Mouse (Mus musculus) gastrocnemius, postnatal 36 days (tissue): ENCODE measurements around the gene Zfp688. TPM values are rescaled to one million over a fixed set of nuclear protein-coding genes. Genes with fewer than 3 reads are reported as not detected.
"Not testable (repeated sequence)": the region's sequence is repeated elsewhere in the genome, so short reads cannot be mapped to it uniquely, and the experiment has no call there.

Source experiments
- DNase-seq, 2 experiments: peaks; one replicate each; pipeline ENCODE4 v3.0.0; 2022
- intact Hi-C: fragments of 180-260 bp; cut with DNase I; formaldehyde crosslinking; loops from one replicate; pipeline ENCODE4 v1.15.1; 2025
- total RNA-seq, 2 experiments: library from RNA; stranded (reverse); gene quantifications; 2 replicates each; pipeline ENCODE4 v1.2.3; 2021

The Zfp688 gene
- total RNA-seq, 2 experiments from 2014 or later = 1.3 to 1.7 TPM

GRCm38 (mm10) chr7:127425291-127425690 is 3.4 kb upstream of the Zfp688 start:
- intact Hi-C loops = no loop called here
- DNase-seq = no peak

- intact Hi-C loops = no loop called here
- no peak for DNase-seq
Measured at GRCm38 (mm10) chr7:127422247-127422646, 379 bp upstream of the Zfp688 start.

GRCm38 (mm10) chr7:127411418-127411817 is 10.4 kb downstream of the Zfp688 start:
- intact Hi-C loops = no loop called here
- DNase-seq = no peak

GRCm38 (mm10) chr7:127406002-127406987 is 15.6 kb downstream of the Zfp688 start, which contains the start of gene Zfp764:
TSS of gene Zfp764 (minus strand) at chr7:127406822.
- intact Hi-C loops = not testable (repeated sequence)
- peak; percentile 75 to 78 for DNase-seq

- DNase-seq, intact Hi-C loops: not testable (repeated sequence)
Measured at GRCm38 (mm10) chr7:127404101-127404500, 17.8 kb downstream of the Zfp688 start.

GRCm38 (mm10) chr7:127402980-127403379 is 18.9 kb downstream of the Zfp688 start:
- intact Hi-C loops = no loop called here
- no peak for DNase-seq

- no peak for DNase-seq
- intact Hi-C loops = no loop called here
Measured at GRCm38 (mm10) chr7:127400355-127400754, 21.5 kb downstream of the Zfp688 start.

- intact Hi-C loops = no loop called here
- no peak for DNase-seq
Measured at GRCm38 (mm10) chr7:127393944-127394333, 27.9 kb downstream of the Zfp688 start.

- intact Hi-C loops = no loop called here
- DNase-seq = peak; percentile 96 to 97
Measured at GRCm38 (mm10) chr7:127393157-127393943, 28.5 kb downstream of the Zfp688 start, which contains the start of gene E430018J23Rik. TSS of gene E430018J23Rik (minus strand) at chr7:127393629.

GRCm38 (mm10) chr7:127392251-127392824 is 29.5 kb downstream of the Zfp688 start:
- intact Hi-C loops = no loop called here
- no peak for DNase-seq

GRCm38 (mm10) chr7:127391538-127391937 is 30.3 kb downstream of the Zfp688 start:
- intact Hi-C loops = no loop called here

GRCm38 (mm10) chr7:127390306-127390705 is 31.6 kb downstream of the Zfp688 start:
- intact Hi-C loops = no loop called here
- no peak for DNase-seq

More at GRCm38 (mm10) chr7:127391538-127391937, 30.3 kb downstream of the Zfp688 start:
- DNase-seq = no peak

GRCm38 (mm10) chr7:127388201-127388600 is 33.7 kb downstream of the Zfp688 start:
- DNase-seq, intact Hi-C loops: not testable (repeated sequence)

- DNase-seq = peak; percentile 71 to 90
- intact Hi-C loops = no loop called here
Measured at GRCm38 (mm10) chr7:127386641-127387392, 35.1 kb downstream of the Zfp688 start, which contains the start of gene 9130019O22Rik. TSS of gene 9130019O22Rik (minus strand) at chr7:127387166.

GRCm38 (mm10) chr7:127385560-127385959 is 36.3 kb downstream of the Zfp688 start:
- DNase-seq, intact Hi-C loops: not testable (repeated sequence)

- intact Hi-C loops = no loop called here
- no peak for DNase-seq
Measured at GRCm38 (mm10) chr7:127378310-127378921, 43.5 kb downstream of the Zfp688 start.

- DNase-seq = peak; percentile 83 to 89
- intact Hi-C loops = not testable (repeated sequence)
Measured at GRCm38 (mm10) chr7:127375271-127376245, 46.3 kb downstream of the Zfp688 start, which contains the start of gene Zfp747. TSS of gene Zfp747 (minus strand) at chr7:127376050.

- intact Hi-C loops, DNase-seq: not testable (repeated sequence)
Measured at GRCm38 (mm10) chr7:127371870-127372269, 50.0 kb downstream of the Zfp688 start.
